Mouse (Mus musculus) neural tube, embryonic 13.5 days (tissue): ENCODE results near the gene Cfc1. TPM values are rescaled to one million over a fixed set of nuclear protein-coding genes. Genes with fewer than 3 reads are reported as not detected.
"Not testable (repeated sequence)": the region's sequence is repeated elsewhere in the genome, so short reads cannot be mapped to it uniquely, and the experiment has no call there.

Experiments used
- ATAC-seq: fragments of 200-750 bp; cut with Nextera tagmentation; 2 replicates; pipeline ENCODE4 v1.8.0; 2017; ENCODE audit warnings: low read depth, mild to moderate bottlenecking, moderate TSS enrichment, moderate library complexity
- H3K27ac ChIP-seq: fragments of 300-500 bp; sonication (generic); replicated peaks from 2 replicates; pipeline ENCODE4 v1.5.1; 2015; ENCODE audit warnings: moderate library complexity, mild to moderate bottlenecking, inconsistent platforms
- H3K27me3 ChIP-seq: fragments of 300-500 bp; sonication (generic); 2 replicates; pipeline ENCODE4 v1.6.1; 2015; ENCODE audit warnings: mild to moderate bottlenecking, inconsistent platforms
- H3K36me3 ChIP-seq: fragments of 300-500 bp; sonication (generic); 2 replicates; pipeline ENCODE4 v1.6.1; 2015; ENCODE audit warnings: mild to moderate bottlenecking, inconsistent platforms
- H3K4me1 ChIP-seq: fragments of 300-500 bp; sonication (generic); replicated peaks from 2 replicates; pipeline ENCODE4 v1.6.1; 2015; ENCODE audit warnings: inconsistent platforms
- H3K4me2 ChIP-seq: fragments of 300-500 bp; sonication (generic); 2 replicates; pipeline ENCODE4 v1.6.1; 2015; ENCODE audit warnings: inconsistent platforms, mild to moderate bottlenecking, moderate library complexity
- H3K4me3 ChIP-seq: fragments of 300-500 bp; sonication (generic); 2 replicates; pipeline ENCODE4 v1.5.1; 2015; ENCODE audit warnings: mild to moderate bottlenecking, inconsistent platforms
- H3K9ac ChIP-seq: fragments of 300-500 bp; sonication (generic); 2 replicates; pipeline ENCODE4 v1.6.1; 2015; ENCODE audit warnings: moderate library complexity, mild to moderate bottlenecking, inconsistent platforms
- H3K9me3 ChIP-seq: fragments of 300-500 bp; sonication (generic); 2 replicates; pipeline ENCODE4 v1.6.1; 2016; ENCODE audit warnings: inconsistent platforms
- WGBS: fragments of 180-500 bp; shearing (Covaris S2); methylation state at CpG from one replicate; pipeline ENCODE4 v1.1.7; 2015; 5-methylcytosine and 5-hydroxymethylcytosine counted together
- polyA plus RNA-seq: library from polyadenylated mRNA; unstranded; fragments of >200 nt; fragmentation: Nextera tagmentation; extraction: Ambion mirVana; gene quantifications from 2 replicates; pipeline ENCODE4 v1.2.1, GENCODE M21; 2015

The Cfc1 gene
- polyA plus RNA-seq, 1 experiment from 2014 or later, result not detected

- ATAC-seq, H3K9ac ChIP-seq, H3K4me1 ChIP-seq, H3K4me3 ChIP-seq, H3K4me2 ChIP-seq, H3K27me3 ChIP-seq, H3K9me3 ChIP-seq, H3K27ac ChIP-seq, H3K36me3 ChIP-seq: not testable (repeated sequence)
- 69% methylated on average over 6 of the region's 6 CpGs for WGBS
Observed at GRCm38 (mm10) chr1:34517297-34517696, 18.2 kb upstream of the Cfc1 start.

GRCm38 (mm10) chr1:34517797-34518196, 17.7 kb upstream of the Cfc1 start:
- H3K9me3 ChIP-seq, H3K27me3 ChIP-seq, ATAC-seq, H3K36me3 ChIP-seq, H3K4me2 ChIP-seq, H3K4me3 ChIP-seq, H3K9ac ChIP-seq, H3K4me1 ChIP-seq, H3K27ac ChIP-seq: not testable (repeated sequence)
- WGBS, result 60% methylated on average over 1 of the region's 1 CpGs

- H3K4me3 ChIP-seq, result no peak overlapping the region
- 81% methylated on average over 1 of the region's 1 CpGs for WGBS
- no peaks in the 10 kb centered on the region for H3K36me3 ChIP-seq
- no peak overlapping the region for H3K9ac ChIP-seq
- no peaks in the 10 kb centered on the region for H3K9me3 ChIP-seq
- H3K27me3 ChIP-seq, result no peaks in the 10 kb centered on the region
- H3K4me1 ChIP-seq, result no peaks in the 10 kb centered on the region
- no peak for ATAC-seq
- H3K4me2 ChIP-seq, result no peak overlapping the region
- H3K27ac ChIP-seq, result no peak overlapping the region
Observed at GRCm38 (mm10) chr1:34518259-34518658, 17.2 kb upstream of the Cfc1 start.

GRCm38 (mm10) chr1:34522205-34522849, 13.1 kb upstream of the Cfc1 start:
- Histone ChIP-seq H3K36me3 (no peaks in the 10 kb centered on the region), H3K27ac (no peak overlapping the region), H3K4me2 (no peak overlapping the region), H3K9me3 (no peaks in the 10 kb centered on the region), H3K27me3 (no peaks in the 10 kb centered on the region), H3K4me1 (no peaks in the 10 kb centered on the region), H3K9ac (no peak overlapping the region), H3K4me3 (no peak overlapping the region)
- 86% methylated on average over 6 of the region's 6 CpGs for WGBS
- no peak for ATAC-seq

- no peak for ATAC-seq
- H3K4me1 ChIP-seq, result no peaks in the 10 kb centered on the region
- no peak overlapping the region for H3K4me2 ChIP-seq
- no peaks in the 10 kb centered on the region for H3K27me3 ChIP-seq
- no peak overlapping the region for H3K4me3 ChIP-seq
- H3K36me3 ChIP-seq, result no peaks in the 10 kb centered on the region
- no peaks in the 10 kb centered on the region for H3K9me3 ChIP-seq
- H3K9ac ChIP-seq, result no peak overlapping the region
- H3K27ac ChIP-seq, result no peak overlapping the region
- WGBS, result 84% methylated on average over 3 of the region's 3 CpGs
Observed at GRCm38 (mm10) chr1:34522850-34523244, 12.6 kb upstream of the Cfc1 start.

- H3K4me1 ChIP-seq, result no peaks in the 10 kb centered on the region
- 84% methylated on average over 3 of the region's 3 CpGs for WGBS
Observed at GRCm38 (mm10) chr1:34523647-34524046, 11.8 kb upstream of the Cfc1 start.

GRCm38 (mm10) chr1:34534574-34534973, 874 bp upstream of the Cfc1 start:
- not testable (repeated sequence) for H3K36me3 ChIP-seq, H3K4me2 ChIP-seq, H3K27ac ChIP-seq, H3K9me3 ChIP-seq, H3K9ac ChIP-seq, ATAC-seq, H3K4me3 ChIP-seq
- WGBS, result 53% methylated on average over 3 of the region's 3 CpGs
- peaks cover 14% of the 10 kb centered on the region for H3K4me1 ChIP-seq
- peaks cover 37% of the 10 kb centered on the region for H3K27me3 ChIP-seq

More at GRCm38 (mm10) chr1:34523647-34524046, 11.8 kb upstream of the Cfc1 start:
- Histone ChIP-seq H3K36me3 (no peaks in the 10 kb centered on the region), H3K27ac (no peak overlapping the region), H3K9me3 (no peaks in the 10 kb centered on the region), H3K9ac (no peak overlapping the region), H3K27me3 (no peaks in the 10 kb centered on the region), H3K4me2 (no peak overlapping the region), H3K4me3 (no peak overlapping the region)
- no peak for ATAC-seq

- Histone ChIP-seq H3K9me3 (no peaks in the 10 kb centered on the region), H3K27ac (no peak overlapping the region), H3K4me3 (peak overlapping the region; percentile 12; the same call in 1 of the 2 replicates), H3K27me3 (peaks cover 37% of the 10 kb centered on the region), H3K4me1 (peaks cover 14% of the 10 kb centered on the region), H3K9ac (no peak overlapping the region), H3K4me2 (peak overlapping the region; percentile 47), H3K36me3 (no peaks in the 10 kb centered on the region)
- ATAC-seq, result no peak
- 2% methylated on average over 14 of the region's 14 CpGs for WGBS
Observed at GRCm38 (mm10) chr1:34536291-34536766, 881 bp downstream of the Cfc1 start.

- Histone ChIP-seq H3K9me3 (no peaks in the 10 kb centered on the region), H3K4me3 (peak overlapping the region; percentile 12), H3K36me3 (no peaks in the 10 kb centered on the region), H3K9ac (no peak overlapping the region; the same call in 1 of the 2 replicates), H3K27ac (no peak overlapping the region), H3K4me1 (peaks cover 14% of the 10 kb centered on the region), H3K27me3 (peaks cover 37% of the 10 kb centered on the region), H3K4me2 (peak overlapping the region; percentile 47)
- peak; percentile 59 for ATAC-seq
- 4% methylated on average over 16 of the region's 16 CpGs for WGBS
Observed at GRCm38 (mm10) chr1:34536767-34537485, 1.5 kb downstream of the Cfc1 start.

- 84% methylated on average over 1 of the region's 1 CpGs for WGBS
- Histone ChIP-seq H3K4me2 (no peak overlapping the region), H3K27ac (no peak overlapping the region), H3K27me3 (no peaks in the 10 kb centered on the region), H3K9me3 (no peaks in the 10 kb centered on the region), H3K9ac (no peak overlapping the region), H3K36me3 (no peaks in the 10 kb centered on the region), H3K4me1 (no peaks in the 10 kb centered on the region), H3K4me3 (no peak overlapping the region)
- no peak for ATAC-seq
Observed at GRCm38 (mm10) chr1:34547074-34547473, 11.6 kb downstream of the Cfc1 start.

- no peak for ATAC-seq
- Histone ChIP-seq H3K4me2 (no peak overlapping the region), H3K9me3 (no peaks in the 10 kb centered on the region), H3K27ac (no peak overlapping the region), H3K27me3 (no peaks in the 10 kb centered on the region), H3K4me1 (no peaks in the 10 kb centered on the region), H3K9ac (no peak overlapping the region), H3K36me3 (no peaks in the 10 kb centered on the region), H3K4me3 (no peak overlapping the region)
- 97% methylated on average over 1 of the region's 1 CpGs for WGBS
Observed at GRCm38 (mm10) chr1:34553690-34554089, 18.2 kb downstream of the Cfc1 start.

- 90% methylated on average over 7 of the region's 7 CpGs for WGBS
- ATAC-seq, result no peak
- H3K9ac ChIP-seq, result no peak overlapping the region
Observed at GRCm38 (mm10) chr1:34554275-34554674, 18.8 kb downstream of the Cfc1 start.

More at GRCm38 (mm10) chr1:34554275-34554674, 18.8 kb downstream of the Cfc1 start:
- Histone ChIP-seq H3K27me3 (no peaks in the 10 kb centered on the region), H3K27ac (no peak overlapping the region), H3K9me3 (no peaks in the 10 kb centered on the region), H3K36me3 (no peaks in the 10 kb centered on the region), H3K4me2 (no peak overlapping the region), H3K4me3 (no peak overlapping the region), H3K4me1 (no peaks in the 10 kb centered on the region)
